Mouse (Mus musculus) lung, embryonic 16.5 days (tissue): ENCODE measurements around the gene Fgd3. TPM values are rescaled to one million over a fixed set of nuclear protein-coding genes. Genes with fewer than 3 reads are reported as not detected.

Source experiments
- ATAC-seq: fragments of 200-750 bp; cut with Nextera tagmentation; 2 replicates; pipeline ENCODE4 v1.8.0; 2017; ENCODE audit warnings: low read depth, mild to moderate bottlenecking, moderate library complexity
- H3K27ac ChIP-seq: fragments of 300-500 bp; sonication (generic); 2 replicates; pipeline ENCODE4 v1.5.1; 2014; ENCODE audit warnings: mild to moderate bottlenecking, control low read depth, low read length
- H3K27me3 ChIP-seq: fragments of 300-500 bp; sonication (generic); 2 replicates; pipeline ENCODE4 v1.6.1; 2014; ENCODE audit warnings: low read depth, low read length, mixed read lengths; ENCODE audit not compliant: control insufficient read depth, insufficient read depth
- H3K36me3 ChIP-seq: fragments of 300-500 bp; sonication (generic); 2 replicates; pipeline ENCODE4 v1.6.1; 2014; ENCODE audit warnings: low read length; ENCODE audit not compliant: control insufficient read depth, insufficient read depth
- H3K4me1 ChIP-seq: fragments of 300-500 bp; sonication (generic); replicated peaks from 2 replicates; pipeline ENCODE4 v1.6.1; 2014; ENCODE audit warnings: low read length, mixed read lengths; ENCODE audit not compliant: control insufficient read depth, insufficient read depth
- H3K4me2 ChIP-seq: fragments of 300-500 bp; sonication (generic); 2 replicates; pipeline ENCODE4 v1.6.1; 2014; ENCODE audit warnings: low read depth, low read length, control low read depth
- H3K4me3 ChIP-seq: fragments of 300-500 bp; sonication (generic); 2 replicates; pipeline ENCODE4 v1.5.1; 2014; ENCODE audit warnings: mild to moderate bottlenecking, low read length, control low read depth
- H3K9ac ChIP-seq: fragments of 300-500 bp; sonication (generic); 2 replicates; pipeline ENCODE4 v1.6.1; 2014; ENCODE audit warnings: low read length, control low read depth
- H3K9me3 ChIP-seq: fragments of 300-500 bp; sonication (generic); 2 replicates; pipeline ENCODE4 v1.6.1; 2016; ENCODE audit warnings: low read length; ENCODE audit not compliant: control insufficient read depth
- WGBS: fragments of 180-500 bp; shearing (Covaris S2); extraction: QIAGEN DNeasy Blood & Tissue Kit; methylation state at CpG from one replicate; pipeline ENCODE4 v1.1.7; 2014; 5-methylcytosine and 5-hydroxymethylcytosine counted together
- polyA plus RNA-seq: library from polyadenylated mRNA; unstranded; fragments of >200 nt; fragmentation: Nextera tagmentation; extraction: Ambion mirVana; gene quantifications from 2 replicates; pipeline ENCODE4 v1.2.1, GENCODE M21; 2015

Gene Fgd3
- polyA plus RNA-seq, 1 experiment from 2014 or later, result 0.33 TPM

- WGBS, result 67% methylated on average over 8 of the region's 8 CpGs
- Histone ChIP-seq H3K36me3 (no peaks in the 10 kb centered on the region), H3K27me3 (no peaks in the 10 kb centered on the region), H3K4me1 (peaks cover 35% of the 10 kb centered on the region), H3K4me3 (no peak overlapping the region), H3K27ac (no peak overlapping the region), H3K9me3 (no peaks in the 10 kb centered on the region), H3K9ac (no peak overlapping the region), H3K4me2 (no peak overlapping the region)
- ATAC-seq, result no peak
These were observed 24.5 kb upstream of the Fgd3 start for GRCm38 (mm10) chr13:49344567-49344966.

- Histone ChIP-seq H3K36me3 (no peaks in the 10 kb centered on the region), H3K9me3 (no peaks in the 10 kb centered on the region), H3K27me3 (no peaks in the 10 kb centered on the region), H3K27ac (no peak overlapping the region; the same call in 1 of the 2 replicates), H3K4me2 (peak overlapping the region; percentile 90), H3K4me3 (peak overlapping the region; percentile 97), H3K9ac (peak overlapping the region; percentile 94), H3K4me1 (peaks cover 35% of the 10 kb centered on the region)
- no peak for ATAC-seq
These were observed 22.6 kb upstream of the Fgd3 start for GRCm38 (mm10) chr13:49342723-49343100.

- Histone ChIP-seq H3K36me3 (no peaks in the 10 kb centered on the region), H3K27me3 (no peaks in the 10 kb centered on the region), H3K9ac (peak overlapping the region; percentile 94), H3K27ac (peak overlapping the region; percentile 44), H3K4me1 (peaks cover 35% of the 10 kb centered on the region), H3K9me3 (no peaks in the 10 kb centered on the region), H3K4me2 (peak overlapping the region; percentile 90), H3K4me3 (peak overlapping the region; percentile 97)
- peak; percentile 21; the same call in 1 of the 2 replicates for ATAC-seq
- 5% methylated on average over 25 of the region's 25 CpGs for WGBS
These were observed 22.0 kb upstream of the Fgd3 start for GRCm38 (mm10) chr13:49341831-49342722.

- Histone ChIP-seq H3K9me3 (no peaks in the 10 kb centered on the region), H3K27ac (peak within 1 kb of the TSS; percentile 81), H3K4me1 (peaks cover 35% of the 10 kb centered on the region), H3K36me3 (no peaks in the 10 kb centered on the region), H3K9ac (peak within 1 kb of the TSS; percentile 94), H3K4me2 (peak within 1 kb of the TSS; percentile 90), H3K4me3 (peak within 1 kb of the TSS; percentile 97), H3K27me3 (no peaks in the 10 kb centered on the region)
- ATAC-seq, result peak; percentile 99
- WGBS, result under 1% methylated on average over 74 of the region's 74 CpGs
These were observed 21.1 kb upstream of the Fgd3 start, which contains the start of gene Bicd2 for GRCm38 (mm10) chr13:49341012-49341830. Bicd2 (plus strand) TSS chr13:49341585.

- Histone ChIP-seq H3K27me3 (no peaks in the 10 kb centered on the region), H3K36me3 (no peaks in the 10 kb centered on the region), H3K27ac (no peak overlapping the region), H3K4me3 (no peak overlapping the region), H3K9ac (peak overlapping the region; percentile 28; the same call in 1 of the 2 replicates), H3K4me1 (peaks cover 25% of the 10 kb centered on the region), H3K4me2 (no peak overlapping the region), H3K9me3 (0 out of 2 replicates have a peak, but pooled peaks cover 2% of the 10 kb centered on the region)
- ATAC-seq, result no peak
- WGBS, result 64% methylated on average over 7 of the region's 7 CpGs
These were observed 18.9 kb upstream of the Fgd3 start for GRCm38 (mm10) chr13:49338893-49339546.

DNA sequence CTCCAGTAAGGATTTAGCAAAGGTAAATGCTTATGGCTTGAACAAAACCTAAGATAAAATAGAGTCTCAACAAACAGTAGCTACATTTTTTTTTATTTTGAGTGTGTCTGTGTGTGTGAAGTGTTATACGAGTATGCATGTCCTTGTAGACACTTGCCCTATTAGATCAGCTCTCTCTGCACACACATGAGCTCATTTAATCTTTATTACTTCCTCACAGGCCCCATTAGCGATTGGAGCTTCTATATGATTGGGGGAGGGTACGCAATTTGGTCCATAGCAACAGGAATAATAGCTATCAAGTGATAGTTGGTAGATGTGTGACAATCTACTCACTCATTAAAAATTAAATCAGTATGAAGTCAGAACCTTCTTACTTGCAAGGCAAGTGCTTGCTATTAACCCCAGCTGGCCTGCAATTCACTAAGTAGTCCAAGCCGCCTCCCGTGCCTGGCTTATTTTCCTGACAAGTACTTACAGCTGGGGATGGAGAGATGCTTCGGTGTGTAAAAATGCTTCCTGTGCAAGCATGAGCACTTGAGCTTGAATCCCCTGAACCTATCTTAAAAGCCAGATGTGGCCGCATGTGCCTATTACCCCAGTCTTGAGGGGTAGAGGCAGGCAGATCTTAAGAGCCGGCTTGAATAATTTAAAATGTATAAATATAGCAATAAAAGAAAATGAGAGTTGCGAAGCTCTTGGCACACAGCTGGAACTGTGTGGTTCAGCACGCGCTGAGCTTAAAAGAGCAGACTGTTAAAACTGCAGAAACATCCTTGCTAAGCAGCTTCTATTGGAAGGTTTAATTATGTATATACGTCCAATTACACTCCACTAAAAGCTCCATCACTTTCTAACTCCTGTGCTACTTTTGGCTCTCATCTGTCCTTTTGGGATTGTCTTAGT lies 15.2 kb upstream of the Fgd3 start:
- no peak overlapping the region for H3K4me2 ChIP-seq
- no peak for ATAC-seq
- no peak overlapping the region for H3K9ac ChIP-seq
- H3K4me3 ChIP-seq, result no peak overlapping the region
- WGBS, result 75% methylated on average over 12 of the region's 12 CpGs
- H3K27me3 ChIP-seq, result no peaks in the 10 kb centered on the region
- no peak overlapping the region for H3K27ac ChIP-seq
- peaks cover 1% of the 10 kb centered on the region; the same call in 1 of the 2 replicates for H3K4me1 ChIP-seq
- H3K9me3 ChIP-seq, result 0 out of 2 replicates have a peak, but pooled peaks cover 2% of the 10 kb centered on the region
- no peaks in the 10 kb centered on the region for H3K36me3 ChIP-seq

DNA sequence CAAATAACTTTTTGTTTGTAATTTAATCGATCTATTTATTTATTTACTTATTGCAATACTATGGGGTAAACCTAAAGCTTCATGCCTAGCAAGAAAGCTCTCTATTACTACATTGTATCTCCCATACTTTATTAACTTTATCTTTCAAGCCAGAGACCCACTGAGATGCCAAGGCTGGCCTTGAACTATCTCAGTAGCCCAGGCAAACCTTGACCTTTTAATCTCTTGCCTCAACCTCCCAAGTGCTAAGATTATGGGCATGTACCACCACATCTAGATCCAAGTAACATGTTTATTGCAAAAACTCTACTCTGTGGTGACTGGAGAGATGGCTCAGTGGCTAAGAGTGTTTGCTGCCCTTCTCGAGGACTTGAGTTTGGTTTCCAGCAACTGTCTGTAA lies 13.1 kb upstream of the Fgd3 start:
- Histone ChIP-seq H3K4me3 (no peak overlapping the region), H3K9me3 (0 out of 2 replicates have a peak, but pooled peaks cover 2% of the 10 kb centered on the region), H3K27ac (no peak overlapping the region), H3K27me3 (no peaks in the 10 kb centered on the region), H3K36me3 (no peaks in the 10 kb centered on the region), H3K4me2 (no peak overlapping the region), H3K4me1 (no peaks in the 10 kb centered on the region), H3K9ac (no peak overlapping the region)
- ATAC-seq, result no peak
- 51% methylated on average over 2 of the region's 2 CpGs for WGBS

DNA sequence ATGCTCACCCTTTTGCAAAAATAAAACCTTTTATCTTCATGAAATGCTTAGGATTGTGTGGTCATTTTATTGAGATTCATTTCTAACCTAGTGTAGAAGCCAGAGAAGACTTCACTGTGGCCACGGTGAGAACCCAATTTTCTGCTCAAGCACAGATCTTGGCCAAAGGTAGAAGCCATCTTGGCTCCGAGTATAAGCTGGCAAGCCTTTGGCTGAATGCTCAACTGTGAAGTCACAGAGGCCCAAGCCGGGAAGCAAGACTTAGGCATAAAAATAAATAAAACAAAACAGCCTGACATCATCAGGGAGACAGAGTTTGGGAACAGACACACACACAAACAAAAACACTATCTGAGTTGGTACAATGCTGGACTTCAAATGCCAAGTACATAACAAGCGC lies 8.0 kb upstream of the Fgd3 start:
- Histone ChIP-seq H3K4me2 (no peak overlapping the region), H3K4me1 (no peaks in the 10 kb centered on the region), H3K36me3 (no peaks in the 10 kb centered on the region), H3K4me3 (no peak overlapping the region), H3K27me3 (no peaks in the 10 kb centered on the region), H3K9me3 (no peaks in the 10 kb centered on the region), H3K27ac (no peak overlapping the region), H3K9ac (no peak overlapping the region)
- no peak for ATAC-seq
- WGBS, result 66% methylated on average over 4 of the region's 4 CpGs
